Mouse (Mus musculus): ENCODE measurements around the gene Lypd6b.

DNA sequence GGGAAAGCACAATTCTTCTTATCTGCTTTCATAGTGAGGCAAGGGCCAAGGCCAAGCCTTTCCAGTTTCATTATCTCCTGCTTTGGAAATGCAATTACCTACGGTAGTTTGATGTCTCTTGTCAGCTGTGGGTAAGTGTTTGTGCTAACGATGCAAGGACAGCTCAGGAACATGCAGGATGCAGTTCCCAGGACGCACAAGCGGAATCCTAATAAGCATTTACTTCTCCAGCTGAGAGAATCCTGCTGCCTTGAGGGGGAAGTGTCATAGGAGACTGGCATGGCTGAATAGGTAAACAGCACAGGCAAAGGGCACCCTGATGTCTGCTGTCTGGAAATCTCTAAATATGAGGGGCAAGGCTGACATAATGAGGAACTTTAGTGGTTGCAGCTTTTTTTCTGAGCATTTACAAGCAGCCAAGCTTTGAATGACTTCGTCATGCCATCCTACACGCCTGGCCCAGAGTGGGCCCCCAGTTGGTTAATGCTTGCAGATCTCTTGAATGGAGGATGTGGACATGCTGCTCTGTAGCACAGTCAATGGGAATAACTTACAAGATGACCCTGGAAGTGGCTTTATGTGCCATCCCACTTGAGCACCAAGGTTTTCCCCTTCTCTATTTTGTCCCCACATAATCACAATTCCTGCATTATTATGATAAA lies 165.3 kb downstream of the Lypd6b start:
- no peak for TF ChIP-seq CTCF (IDR thresholded peaks at IDR 0.05; ENCODE audit: control insufficient read depth, insufficient read depth, insufficient replicate concordance, low read depth, low read length)
- TF ChIP-seq POLR2A (IDR thresholded peaks at IDR 0.05; ENCODE audit: control insufficient read depth, low read depth, low read length) = no peak

Data from testis, adult 2 months (tissue).